Mouse (Mus musculus): ENCODE measurements around the gene Mgll.
A peak's percentile ranks its signal among the peaks of the same experiment; 100 is the strongest.

The Mgll gene

GRCm38 (mm10) chr6:88717143-88718032 lies 6.8 kb upstream of the Mgll start:
- peak; percentile 53 for DNase-seq (ENCODE audit: low spot score)

- DNase-seq (ENCODE audit: low spot score), result peak; percentile 46
These were observed 6.0 kb upstream of the Mgll start for GRCm38 (mm10) chr6:88718033-88718725.

GRCm38 (mm10) chr6:88721059-88721458 lies 3.2 kb upstream of the Mgll start:
- DNase-seq (ENCODE audit: low spot score), result no peak

- DNase-seq (ENCODE audit: low spot score), result no peak
These were observed 1.3 kb upstream of the Mgll start for GRCm38 (mm10) chr6:88722906-88723305.

- no peak for DNase-seq (ENCODE audit: low spot score)
These were observed 353 bp upstream of the Mgll start for GRCm38 (mm10) chr6:88723806-88724312.

GRCm38 (mm10) chr6:88725590-88725989 lies 1.4 kb downstream of the Mgll start:
- no peak for DNase-seq (ENCODE audit: low spot score)

- DNase-seq (ENCODE audit: low spot score), result peak; percentile 94
These were observed 2.3 kb downstream of the Mgll start for GRCm38 (mm10) chr6:88726252-88727211.

GRCm38 (mm10) chr6:88727490-88727889 lies 3.3 kb downstream of the Mgll start:
- peak; percentile 59 for DNase-seq (ENCODE audit: low spot score)

- no peak for DNase-seq (ENCODE audit: low spot score)
These were observed 3.8 kb downstream of the Mgll start for GRCm38 (mm10) chr6:88728054-88728453.

- DNase-seq (ENCODE audit: low spot score), result no peak
These were observed 4.3 kb downstream of the Mgll start for GRCm38 (mm10) chr6:88728515-88728914.

- no peak for DNase-seq (ENCODE audit: low spot score)
These were observed 7.1 kb downstream of the Mgll start for GRCm38 (mm10) chr6:88731211-88731751.

- DNase-seq (ENCODE audit: low spot score), result peak; percentile 95
These were observed 7.8 kb downstream of the Mgll start for GRCm38 (mm10) chr6:88731991-88732390.

- peak; percentile 64 for DNase-seq (ENCODE audit: low spot score)
These were observed 8.7 kb downstream of the Mgll start for GRCm38 (mm10) chr6:88732643-88733613.

- no peak for DNase-seq (ENCODE audit: low spot score)
These were observed 12.1 kb downstream of the Mgll start for GRCm38 (mm10) chr6:88736337-88736736.

GRCm38 (mm10) chr6:88736741-88737508 lies 12.7 kb downstream of the Mgll start:
- no peak for DNase-seq (ENCODE audit: low spot score)

- DNase-seq (ENCODE audit: low spot score), result no peak
These were observed 13.3 kb downstream of the Mgll start for GRCm38 (mm10) chr6:88737509-88737888.

- DNase-seq (ENCODE audit: low spot score), result no peak
These were observed 16.8 kb downstream of the Mgll start for GRCm38 (mm10) chr6:88741041-88741440.

GRCm38 (mm10) chr6:88741791-88742190 lies 17.6 kb downstream of the Mgll start:
- no peak for DNase-seq (ENCODE audit: low spot score)

GRCm38 (mm10) chr6:88742286-88743011 lies 18.2 kb downstream of the Mgll start:
- DNase-seq (ENCODE audit: low spot score), result no peak

Measured in adipocyte (in vitro differentiated cells).